Mouse (Mus musculus) kidney, embryonic 15.5 days (tissue): ENCODE results near the gene Tbl1xr1. TPM values are rescaled to one million over a fixed set of nuclear protein-coding genes. Genes with fewer than 3 reads are reported as not detected.

Experiments used
- ATAC-seq: fragments of 200-750 bp; cut with Nextera tagmentation; replicated peaks from 2 replicates; pipeline ENCODE4 v1.8.0; 2017; ENCODE audit warnings: moderate TSS enrichment; ENCODE audit not compliant: low FRiP score
- H3K27ac ChIP-seq: fragments of 300-500 bp; sonication (generic); 2 replicates; pipeline ENCODE4 v1.5.1; 2015; ENCODE audit warnings: mild to moderate bottlenecking, inconsistent platforms
- H3K27me3 ChIP-seq: fragments of 300-500 bp; sonication (generic); 2 replicates; pipeline ENCODE4 v1.6.1; 2015; ENCODE audit warnings: inconsistent platforms
- H3K36me3 ChIP-seq: fragments of 300-500 bp; sonication (generic); 2 replicates; pipeline ENCODE4 v1.6.1; 2015; ENCODE audit warnings: inconsistent platforms
- H3K4me1 ChIP-seq: fragments of 300-500 bp; sonication (generic); 2 replicates; pipeline ENCODE4 v1.6.1; 2015; ENCODE audit warnings: inconsistent platforms
- H3K4me2 ChIP-seq: fragments of 300-500 bp; sonication (generic); 2 replicates; pipeline ENCODE4 v1.6.1; 2015; ENCODE audit warnings: moderate library complexity, mild to moderate bottlenecking, inconsistent platforms
- H3K4me3 ChIP-seq: fragments of 300-500 bp; sonication (generic); replicated peaks from 2 replicates; pipeline ENCODE4 v1.5.1; 2015; ENCODE audit warnings: mild to moderate bottlenecking, inconsistent platforms
- H3K9ac ChIP-seq: fragments of 300-500 bp; sonication (generic); 2 replicates; pipeline ENCODE4 v1.6.1; 2015; ENCODE audit warnings: mild to moderate bottlenecking, inconsistent platforms
- H3K9me3 ChIP-seq: fragments of 300-500 bp; sonication (generic); replicated peaks from 2 replicates; pipeline ENCODE4 v1.6.1; 2016; ENCODE audit warnings: inconsistent platforms
- WGBS: fragments of 180-500 bp; shearing (Covaris S2); methylation state at CpG from one replicate; pipeline ENCODE4 v1.1.7; 2015; ENCODE audit warnings: mixed read lengths; 5-methylcytosine and 5-hydroxymethylcytosine counted together
- polyA plus RNA-seq: library from polyadenylated mRNA; unstranded; fragments of >200 nt; fragmentation: Nextera tagmentation; extraction: Ambion mirVana; gene quantifications from 2 replicates; pipeline ENCODE4 v1.2.1, GENCODE M21; 2015

Gene Tbl1xr1
- polyA plus RNA-seq, 1 experiment from 2014 or later, result 20.9 TPM

GRCm38 (mm10) chr3:22092784-22093183 is 16.3 kb downstream of the Tbl1xr1 start:
- no peaks in the 10 kb centered on the region for H3K36me3 ChIP-seq
- peaks cover 42% of the 10 kb centered on the region for H3K4me1 ChIP-seq
- no peak overlapping the region for H3K27ac ChIP-seq
- WGBS, result 60% methylated on average over 5 of the region's 5 CpGs
- no peaks in the 10 kb centered on the region for H3K9me3 ChIP-seq
- ATAC-seq, result no peak
- no peak overlapping the region for H3K9ac ChIP-seq
- H3K4me3 ChIP-seq, result no peak overlapping the region
- H3K4me2 ChIP-seq, result no peak overlapping the region
- no peaks in the 10 kb centered on the region for H3K27me3 ChIP-seq

DNA sequence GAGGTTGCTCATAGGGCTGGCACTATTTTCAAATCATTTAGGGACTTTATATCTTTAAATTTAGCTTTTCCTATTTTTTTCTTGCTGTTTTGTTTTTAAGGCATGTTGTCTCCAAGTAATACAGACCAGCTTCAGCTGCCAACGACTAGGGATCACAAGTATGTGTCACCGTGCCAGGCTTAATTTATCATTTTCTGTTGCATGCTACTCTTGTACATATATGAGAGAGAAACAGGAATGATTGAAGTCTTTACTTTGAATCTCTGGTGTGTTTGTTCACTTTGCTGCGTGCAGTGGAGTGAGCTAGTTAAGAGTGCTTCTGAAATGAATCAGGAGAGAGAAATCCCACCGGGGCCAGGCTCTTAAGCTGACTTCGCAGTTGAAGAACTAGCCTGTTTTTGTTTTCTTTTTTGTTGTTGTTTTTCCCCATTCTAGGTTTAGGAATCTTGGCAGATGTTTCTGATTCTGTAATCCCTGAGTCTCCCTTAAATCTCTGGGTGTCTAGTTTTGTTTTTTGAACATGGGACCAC is 27.6 kb downstream of the Tbl1xr1 start:
- Histone ChIP-seq H3K4me1 (peaks cover 24% of the 10 kb centered on the region), H3K27ac (no peak overlapping the region), H3K4me3 (no peak overlapping the region), H3K4me2 (no peak overlapping the region), H3K9ac (no peak overlapping the region), H3K9me3 (no peaks in the 10 kb centered on the region), H3K27me3 (no peaks in the 10 kb centered on the region), H3K36me3 (0 out of 2 replicates have a peak, but pooled peaks cover 3% of the 10 kb centered on the region)
- 50% methylated on average over 5 of the region's 5 CpGs for WGBS
- no peak for ATAC-seq

- Histone ChIP-seq H3K4me3 (no peak overlapping the region), H3K27ac (no peak overlapping the region), H3K9ac (no peak overlapping the region), H3K4me2 (no peak overlapping the region), H3K27me3 (no peaks in the 10 kb centered on the region), H3K4me1 (peaks cover 16% of the 10 kb centered on the region), H3K9me3 (no peaks in the 10 kb centered on the region), H3K36me3 (0 out of 2 replicates have a peak, but pooled peaks cover 3% of the 10 kb centered on the region)
- no peak for ATAC-seq
- 76% methylated on average over 6 of the region's 6 CpGs for WGBS
Observed at GRCm38 (mm10) chr3:22105471-22105870, 29.0 kb downstream of the Tbl1xr1 start.

DNA sequence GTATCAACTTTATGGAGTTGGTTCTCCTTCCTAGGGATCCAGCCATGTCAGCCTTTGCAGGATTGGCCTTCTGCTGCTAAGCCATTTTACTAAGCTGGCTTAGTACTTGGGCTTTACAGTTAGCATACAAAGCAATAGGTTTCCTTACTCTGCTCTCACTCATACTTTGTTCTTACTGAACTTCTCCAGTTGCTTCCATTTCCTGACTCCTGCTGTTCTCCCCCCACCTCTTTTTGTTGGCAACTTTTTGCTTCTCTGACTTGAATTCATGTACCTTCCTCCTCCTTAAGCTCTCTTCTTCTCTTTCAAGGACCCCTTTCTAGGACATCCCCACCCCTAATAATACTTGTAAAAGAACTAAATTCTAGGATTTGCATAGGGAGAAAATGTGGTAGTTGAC is 31.6 kb downstream of the Tbl1xr1 start:
- peaks cover 10% of the 10 kb centered on the region for H3K4me1 ChIP-seq
- no peaks in the 10 kb centered on the region for H3K27me3 ChIP-seq
- 0 out of 2 replicates have a peak, but pooled peaks cover 3% of the 10 kb centered on the region for H3K36me3 ChIP-seq
- H3K4me2 ChIP-seq, result no peak overlapping the region
- H3K4me3 ChIP-seq, result no peak overlapping the region
- H3K9ac ChIP-seq, result no peak overlapping the region
- no peak overlapping the region for H3K27ac ChIP-seq
- no peak for ATAC-seq
- 0 out of 2 replicates have a peak, but pooled peaks cover 6% of the 10 kb centered on the region for H3K9me3 ChIP-seq

DNA sequence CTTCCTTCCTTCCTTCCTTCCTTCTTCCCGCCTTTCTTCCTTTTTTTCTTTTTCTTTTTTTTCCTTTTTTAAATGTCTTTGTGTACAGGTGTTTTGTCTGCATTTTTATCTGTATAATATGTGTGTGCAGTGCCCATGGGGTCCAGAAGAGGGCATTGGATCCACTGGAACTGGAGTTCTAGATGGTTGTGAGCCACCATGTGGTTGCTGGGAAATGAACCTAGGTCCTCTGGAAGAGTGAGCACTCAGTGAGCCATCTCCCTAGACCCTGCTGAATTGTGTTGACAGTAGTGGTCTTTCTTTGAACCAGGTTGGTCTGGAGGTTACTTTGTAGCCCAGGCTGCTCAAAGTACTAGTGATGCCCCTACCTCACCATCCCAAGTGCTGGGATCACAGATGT is 33.2 kb downstream of the Tbl1xr1 start:
- WGBS, result 89% methylated on average over 1 of the region's 1 CpGs
- no peak overlapping the region for H3K27ac ChIP-seq
- no peak for ATAC-seq
- no peak overlapping the region for H3K9ac ChIP-seq
- H3K27me3 ChIP-seq, result no peaks in the 10 kb centered on the region
- 0 out of 2 replicates have a peak, but pooled peaks cover 3% of the 10 kb centered on the region for H3K36me3 ChIP-seq
- H3K4me3 ChIP-seq, result no peak overlapping the region
- no peak overlapping the region for H3K4me2 ChIP-seq
- H3K9me3 ChIP-seq, result 0 out of 2 replicates have a peak, but pooled peaks cover 6% of the 10 kb centered on the region
- peaks cover 2% of the 10 kb centered on the region; the same call in 1 of the 2 replicates for H3K4me1 ChIP-seq

DNA sequence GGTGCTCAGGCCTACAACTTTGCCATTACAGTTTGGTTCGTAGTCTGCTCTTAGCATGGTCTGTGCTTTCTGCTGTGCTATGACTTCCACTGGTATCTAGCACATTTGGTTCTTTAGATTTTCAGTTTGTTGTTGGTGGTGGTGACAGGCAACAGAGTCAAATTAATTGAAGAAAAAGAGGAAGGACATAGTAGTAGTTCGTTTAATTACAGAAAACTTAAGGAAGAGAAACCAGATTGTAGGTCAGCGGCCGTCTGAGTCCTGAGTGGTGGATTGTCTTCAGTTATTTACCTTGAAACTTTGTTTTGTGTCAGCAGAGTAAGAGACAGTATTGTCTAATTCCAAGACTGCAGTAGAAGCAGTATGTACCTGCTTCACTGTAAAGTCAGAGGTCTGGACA is 37.3 kb downstream of the Tbl1xr1 start:
- 94% methylated on average over 4 of the region's 4 CpGs for WGBS
- no peaks in the 10 kb centered on the region for H3K36me3 ChIP-seq
- H3K27ac ChIP-seq, result no peak overlapping the region
- no peak for ATAC-seq
- H3K9ac ChIP-seq, result no peak overlapping the region
- H3K4me2 ChIP-seq, result no peak overlapping the region
- H3K9me3 ChIP-seq, result 0 out of 2 replicates have a peak, but pooled peaks cover 6% of the 10 kb centered on the region
- no peak overlapping the region for H3K4me3 ChIP-seq
- H3K27me3 ChIP-seq, result no peaks in the 10 kb centered on the region
- H3K4me1 ChIP-seq, result 0 out of 2 replicates have a peak, but pooled peaks cover 4% of the 10 kb centered on the region

DNA sequence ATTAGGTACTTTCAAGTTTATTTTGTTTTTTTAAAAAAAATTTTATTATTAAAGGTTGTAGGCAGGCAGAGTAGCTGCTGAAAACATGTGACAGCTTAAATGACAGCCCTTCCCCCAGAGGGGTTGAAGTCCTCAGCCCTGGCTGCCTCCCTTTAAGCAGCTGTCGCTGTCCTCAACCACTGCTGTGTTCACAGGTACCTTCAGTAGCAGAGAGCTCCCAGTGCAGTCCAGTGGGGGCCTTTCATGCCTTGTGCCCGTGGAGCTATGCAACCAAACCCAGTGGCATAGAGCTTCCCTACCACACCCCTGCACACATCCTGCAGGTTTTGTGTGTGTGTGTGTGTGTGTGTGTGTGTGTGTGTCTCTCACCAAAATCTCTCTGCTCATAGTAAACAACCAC is 38.8 kb downstream of the Tbl1xr1 start:
- no peak overlapping the region for H3K4me2 ChIP-seq
- WGBS, result 26% methylated on average over 2 of the region's 2 CpGs
- no peak overlapping the region for H3K4me3 ChIP-seq
- no peaks in the 10 kb centered on the region for H3K36me3 ChIP-seq
- H3K27ac ChIP-seq, result no peak overlapping the region
- H3K4me1 ChIP-seq, result 0 out of 2 replicates have a peak, but pooled peaks cover 4% of the 10 kb centered on the region
- no peak overlapping the region for H3K9ac ChIP-seq
- ATAC-seq, result peak; percentile 76
- H3K9me3 ChIP-seq, result 0 out of 2 replicates have a peak, but pooled peaks cover 6% of the 10 kb centered on the region
- no peaks in the 10 kb centered on the region for H3K27me3 ChIP-seq

- no peak for ATAC-seq
- 0 out of 2 replicates have a peak, but pooled peaks cover 4% of the 10 kb centered on the region for H3K4me1 ChIP-seq
Observed at GRCm38 (mm10) chr3:22115678-22116077, 39.2 kb downstream of the Tbl1xr1 start.

DNA sequence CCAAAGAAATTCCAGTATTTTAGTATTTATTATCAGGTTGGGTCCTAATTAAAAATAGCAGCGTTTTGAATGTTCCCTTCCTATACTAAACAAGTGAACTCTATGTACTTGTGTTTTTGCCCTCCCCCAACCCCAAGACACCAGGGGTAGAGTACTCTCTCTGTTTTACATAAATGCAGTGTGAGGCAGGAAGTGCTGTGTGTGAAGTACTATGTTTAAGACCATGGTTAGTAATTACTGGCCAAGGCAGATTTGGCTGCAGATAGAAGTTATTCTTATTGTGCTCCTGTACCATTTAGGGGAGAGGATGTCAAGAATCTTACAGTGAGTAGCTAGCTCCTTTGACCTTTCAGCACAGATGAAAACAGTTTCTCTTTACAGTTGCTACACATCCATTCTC is 39.7 kb downstream of the Tbl1xr1 start:
- WGBS, result 61% methylated on average over 1 of the region's 1 CpGs
- 0 out of 2 replicates have a peak, but pooled peaks cover 4% of the 10 kb centered on the region for H3K9me3 ChIP-seq

More at GRCm38 (mm10) chr3:22115678-22116077, 39.2 kb downstream of the Tbl1xr1 start:
- 81% methylated on average over 3 of the region's 3 CpGs for WGBS
- Histone ChIP-seq H3K4me3 (no peak overlapping the region), H3K9me3 (0 out of 2 replicates have a peak, but pooled peaks cover 6% of the 10 kb centered on the region), H3K4me2 (no peak overlapping the region), H3K27me3 (no peaks in the 10 kb centered on the region), H3K36me3 (no peaks in the 10 kb centered on the region), H3K27ac (no peak overlapping the region), H3K9ac (no peak overlapping the region)

GRCm38 (mm10) chr3:22121741-22122140 is 45.3 kb downstream of the Tbl1xr1 start:
- Histone ChIP-seq H3K9me3 (no peaks in the 10 kb centered on the region), H3K27ac (no peak overlapping the region), H3K4me1 (peaks cover 24% of the 10 kb centered on the region), H3K36me3 (no peaks in the 10 kb centered on the region), H3K4me2 (no peak overlapping the region), H3K27me3 (no peaks in the 10 kb centered on the region), H3K4me3 (no peak overlapping the region), H3K9ac (no peak overlapping the region)
- ATAC-seq, result no peak
- WGBS, result 57% methylated on average over 3 of the region's 3 CpGs

More for the DNA sequence above, 39.7 kb downstream of the Tbl1xr1 start:
- Histone ChIP-seq H3K27ac (no peak overlapping the region), H3K36me3 (no peaks in the 10 kb centered on the region), H3K4me2 (no peak overlapping the region), H3K27me3 (no peaks in the 10 kb centered on the region), H3K4me1 (peaks cover 5% of the 10 kb centered on the region), H3K9ac (no peak overlapping the region), H3K4me3 (no peak overlapping the region)
- no peak for ATAC-seq

DNA sequence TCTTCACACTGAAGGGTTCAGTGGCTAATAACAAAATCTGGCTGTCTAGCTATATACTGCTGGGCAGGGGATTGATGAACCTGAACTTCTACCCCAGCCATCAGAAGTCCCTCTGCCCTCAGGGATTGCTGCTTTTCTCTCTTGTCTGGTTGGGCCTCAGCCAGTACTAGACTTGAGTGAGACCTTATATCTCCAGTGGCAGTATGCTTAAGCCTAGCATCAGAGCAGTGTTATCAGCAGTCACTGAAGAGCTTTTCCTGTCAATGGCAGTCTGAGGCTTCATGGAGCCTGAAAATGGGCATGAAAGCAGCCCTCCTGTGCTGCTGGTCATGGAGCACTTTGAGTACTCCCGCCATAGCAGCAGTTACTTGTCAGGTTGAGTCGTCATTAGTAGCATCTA is 46.7 kb downstream of the Tbl1xr1 start:
- Histone ChIP-seq H3K4me3 (no peak overlapping the region), H3K27ac (no peak overlapping the region), H3K9ac (no peak overlapping the region), H3K4me1 (peaks cover 24% of the 10 kb centered on the region), H3K36me3 (no peaks in the 10 kb centered on the region), H3K27me3 (no peaks in the 10 kb centered on the region), H3K9me3 (no peaks in the 10 kb centered on the region), H3K4me2 (no peak overlapping the region)
- no peak for ATAC-seq
- whole genome bisulfite sequencing, result 80% methylated on average over 2 of the region's 2 CpGs

DNA sequence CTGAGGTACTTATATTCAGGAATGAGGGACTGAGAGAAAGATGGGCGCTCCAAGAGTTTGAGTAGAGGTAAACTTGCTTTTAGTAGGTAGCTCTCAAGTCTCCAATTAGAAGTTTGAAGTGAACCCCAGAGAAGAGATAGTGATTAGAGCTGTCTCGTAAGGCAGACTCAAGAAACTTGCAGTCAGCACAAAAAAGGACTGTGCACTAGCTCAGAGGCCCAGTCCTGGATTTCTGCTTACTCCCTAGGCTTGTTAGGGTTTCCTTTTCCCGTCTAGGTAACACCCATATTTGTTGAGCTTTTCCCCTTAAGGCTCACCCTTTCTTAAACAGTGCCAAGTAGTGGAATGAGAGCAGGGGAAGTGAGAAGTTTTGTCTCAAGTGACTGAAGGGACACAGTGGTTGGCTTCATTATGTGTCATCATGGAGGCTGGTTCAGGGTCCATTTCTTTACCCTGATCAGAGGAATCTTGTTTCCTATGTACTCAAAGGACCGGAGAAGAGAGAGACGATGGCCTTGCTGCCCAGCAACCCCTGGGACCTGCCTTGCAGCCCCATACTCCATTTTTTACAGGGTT is 49.9 kb downstream of the Tbl1xr1 start:
- no peak overlapping the region for H3K9ac ChIP-seq
- no peak overlapping the region for H3K4me3 ChIP-seq
- no peak for ATAC-seq
- no peaks in the 10 kb centered on the region for H3K9me3 ChIP-seq
- no peak overlapping the region for H3K4me2 ChIP-seq
- H3K27ac ChIP-seq, result no peak overlapping the region
- no peaks in the 10 kb centered on the region for H3K27me3 ChIP-seq
- H3K36me3 ChIP-seq, result no peaks in the 10 kb centered on the region; the same call in 1 of the 2 replicates
- WGBS, result 76% methylated on average over 5 of the region's 5 CpGs
- H3K4me1 ChIP-seq, result peaks cover 21% of the 10 kb centered on the region
